Mouse (Mus musculus) embryo, embryonic 10 days (tissue): Measurements from ENCODE around the gene Gm11127.
"Not testable (repeated sequence)": the region's sequence is repeated elsewhere in the genome, so short reads cannot be mapped to it uniquely, and the experiment has no call there.

Source experiments
- DNase-seq: peaks from one replicate; pipeline ENCODE4 v3.0.0-alpha.2; 2015; ENCODE audit warnings: low spot score

Gene Gm11127

DNA sequence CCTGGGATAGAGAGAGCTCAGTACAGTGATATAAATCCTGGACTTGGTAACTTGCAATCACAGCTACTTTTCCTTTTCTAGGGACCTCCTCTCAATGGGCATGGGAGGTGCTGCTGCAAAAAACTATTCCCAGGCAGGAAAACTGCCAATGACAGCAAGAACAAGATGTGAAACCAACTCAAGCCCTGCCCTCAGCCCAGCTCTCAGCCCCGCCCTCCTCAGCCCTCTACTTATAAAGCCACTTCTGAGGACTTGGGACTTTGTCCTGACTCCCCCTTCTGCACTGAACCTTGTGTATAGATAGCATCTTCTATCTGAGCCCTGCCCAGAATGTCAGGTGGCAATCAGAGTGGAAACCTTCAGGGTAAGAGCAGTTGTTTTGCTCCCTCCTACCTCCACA, at the start of gene Gm11127:
Gene Gm11127, minus strand, starts transcription at position 10 of the 400 bp plus-strand sequence.
- DNase-seq = not testable (repeated sequence)

DNA sequence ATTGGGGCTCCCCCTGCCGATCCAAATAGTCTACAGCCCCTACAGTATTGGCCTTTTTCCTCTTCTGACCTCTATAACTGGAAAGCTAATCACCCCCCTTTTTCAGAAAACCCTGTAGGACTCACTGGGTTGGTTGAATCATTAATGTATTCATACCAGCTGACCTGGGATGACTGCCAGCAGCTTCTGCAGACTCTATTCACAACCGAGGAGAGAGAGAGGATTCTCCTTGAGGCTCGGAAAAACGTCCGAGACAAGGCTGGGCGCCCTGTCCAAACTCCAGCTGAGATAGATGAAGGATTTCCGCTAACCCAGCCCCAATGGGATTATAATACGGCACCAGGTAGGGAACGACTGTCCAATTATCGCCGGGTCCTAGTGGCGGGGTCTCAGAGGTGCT, 43.9 kb upstream of the Gm11127 start:
- not testable (repeated sequence) for DNase-seq

DNA sequence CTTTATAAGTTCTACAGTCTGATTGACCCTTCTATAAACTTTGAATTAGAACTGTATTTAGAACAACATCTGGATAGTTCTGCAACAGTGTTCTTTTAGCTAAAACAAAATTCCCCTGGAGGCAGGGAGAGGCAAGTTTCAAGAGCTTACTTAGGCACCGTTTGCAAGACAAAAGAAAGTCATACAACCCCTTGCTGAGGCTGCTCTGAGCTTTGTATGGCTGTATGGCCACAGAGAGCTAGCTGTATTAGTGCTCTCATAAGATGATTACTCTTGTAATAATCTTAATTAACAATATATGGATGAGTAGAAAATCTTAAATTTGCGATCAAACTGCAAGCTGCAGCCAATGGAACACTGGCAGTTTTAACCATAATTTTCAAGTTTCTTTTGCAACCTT, 41.4 kb upstream of the Gm11127 start:
- DNase-seq = not testable (repeated sequence)

DNA sequence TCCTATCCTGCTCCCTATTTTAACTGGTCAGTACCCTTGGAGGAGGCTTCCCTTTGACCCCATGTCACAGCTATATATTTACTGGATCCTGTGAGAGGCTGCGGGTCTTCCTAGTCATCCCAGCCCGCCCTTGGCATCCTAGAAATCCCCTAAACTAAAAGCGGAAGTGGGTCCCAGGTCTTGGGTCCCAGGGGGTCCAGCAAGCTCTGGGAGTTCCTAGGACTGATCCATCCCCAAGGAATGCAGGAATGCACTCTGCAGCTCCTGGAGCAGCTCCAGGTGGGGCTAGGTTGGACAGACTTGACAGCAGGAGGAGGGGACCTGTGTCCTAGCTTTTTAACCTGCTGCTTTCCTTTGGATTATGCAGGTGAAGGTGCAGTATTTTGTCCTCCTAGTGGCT, 35.8 kb upstream of the Gm11127 start:
- no peak for DNase-seq

DNA sequence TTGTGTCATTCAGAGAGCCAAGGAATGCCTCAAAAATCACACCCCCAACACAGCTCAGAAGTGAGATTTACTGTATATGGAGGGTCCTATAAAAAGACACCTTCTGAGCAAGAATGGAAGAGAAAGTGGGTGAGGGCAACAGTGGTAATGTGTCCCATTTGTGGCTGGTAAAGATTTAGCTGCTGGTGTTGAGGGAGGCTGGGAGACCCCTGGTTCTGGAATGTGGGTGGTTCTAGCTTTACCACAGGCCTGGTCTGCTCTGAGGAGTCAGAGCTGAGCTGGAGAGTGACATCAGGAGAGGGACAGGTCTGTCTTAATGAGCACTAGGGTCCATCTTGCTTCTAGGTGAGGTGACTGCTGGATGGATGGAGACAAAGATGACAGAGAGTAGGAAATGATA, 34.3 kb upstream of the Gm11127 start:
- not testable (repeated sequence) for DNase-seq

DNA sequence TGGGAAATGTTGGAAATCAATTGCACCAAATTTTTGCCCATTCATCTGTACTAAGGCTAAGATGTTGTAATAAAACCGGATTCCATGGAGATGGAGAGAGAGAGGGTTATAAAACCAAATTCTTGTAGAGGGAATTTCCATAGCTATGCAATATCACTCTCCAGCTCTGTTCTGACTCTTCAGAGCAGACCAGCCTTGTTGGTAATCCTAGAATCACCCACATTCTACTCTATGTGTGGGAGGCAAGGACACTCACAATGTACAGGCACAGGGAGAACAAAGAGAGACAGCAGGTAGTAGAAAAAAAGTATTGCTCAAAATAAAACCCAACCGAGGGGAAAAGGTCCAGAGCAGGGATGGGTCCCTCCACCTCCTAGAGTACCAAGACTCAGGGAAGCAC, 33.8 kb upstream of the Gm11127 start:
- not testable (repeated sequence) for DNase-seq

DNA sequence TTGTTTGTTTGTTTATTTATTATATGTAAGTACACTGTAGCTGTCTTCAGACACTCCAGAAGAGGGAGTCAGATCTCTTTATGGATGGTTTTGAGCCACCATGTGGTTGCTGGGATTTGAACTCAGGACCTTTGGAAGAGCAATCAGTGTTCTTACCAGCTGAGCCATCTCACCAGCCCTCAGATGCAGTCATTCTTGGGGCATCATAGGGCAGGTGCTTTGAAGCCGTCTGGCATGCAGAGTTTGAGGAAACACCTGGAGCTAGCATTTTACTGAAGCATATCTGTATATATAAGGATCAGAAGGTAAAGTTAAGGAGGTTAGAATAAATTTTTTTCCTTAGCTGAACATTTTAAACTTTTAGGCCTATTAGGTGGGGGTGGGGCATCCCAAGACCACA, 27.8 kb upstream of the Gm11127 start:
- not testable (repeated sequence) for DNase-seq

DNA sequence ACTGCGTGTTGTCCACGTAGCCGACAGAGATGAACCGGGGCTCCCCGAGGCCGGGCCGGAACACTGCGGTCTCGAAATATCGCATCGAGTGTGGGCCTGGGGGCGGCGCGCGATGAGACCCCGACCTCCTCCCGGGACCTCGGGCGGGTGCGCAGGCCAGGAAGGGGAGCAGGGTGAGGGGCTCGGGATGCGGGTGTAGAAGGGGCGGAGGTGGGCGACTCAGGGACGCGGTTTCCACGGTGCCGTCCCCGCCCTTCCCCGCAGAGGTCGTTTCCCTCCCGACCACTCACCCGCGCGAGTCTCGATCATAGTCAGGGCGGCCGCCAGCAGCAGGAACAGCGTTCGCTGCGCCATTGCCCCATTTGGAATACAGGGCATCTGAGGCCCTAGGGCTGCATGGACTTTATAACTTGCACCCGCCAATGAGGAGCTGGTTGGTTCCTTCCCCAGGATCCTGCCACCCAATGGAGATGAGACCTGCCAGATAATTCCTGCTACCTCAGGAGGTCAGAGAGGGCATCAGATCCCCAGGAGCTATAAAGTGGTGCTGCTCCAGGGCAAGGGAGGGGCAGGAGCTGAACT, 25.8 kb upstream of the Gm11127 start:
- peak; percentile 21 for DNase-seq

DNA sequence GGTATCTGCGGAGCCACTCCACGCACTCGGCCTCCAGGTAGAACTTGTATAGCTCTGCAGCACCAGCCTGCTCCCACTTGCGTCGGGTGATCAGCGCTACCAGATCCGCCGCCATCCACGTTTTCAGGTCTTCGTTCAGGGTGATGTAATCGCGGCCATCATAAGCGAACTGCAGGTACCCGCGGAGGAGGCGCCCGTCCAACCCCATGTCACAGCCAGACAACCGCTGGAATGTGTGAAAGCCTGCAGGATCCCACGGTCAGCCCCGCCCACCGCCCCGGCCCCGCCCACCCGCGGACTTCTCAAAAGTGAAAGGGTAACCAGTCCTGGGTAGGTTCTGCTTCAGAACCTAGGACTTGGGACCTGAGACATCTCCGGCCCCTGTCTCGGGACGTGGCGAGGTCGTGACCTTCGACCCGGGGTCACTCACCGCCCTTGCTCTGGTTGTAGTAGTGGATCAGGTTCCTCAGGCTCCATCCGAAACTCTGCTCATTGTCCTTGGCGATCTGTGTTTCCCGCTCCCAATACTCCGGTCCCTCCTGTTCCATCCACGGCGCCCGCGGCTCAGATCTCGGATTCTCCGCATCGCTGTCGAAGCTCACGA, 25.2 kb upstream of the Gm11127 start:
- DNase-seq = peak; percentile 73

DNA sequence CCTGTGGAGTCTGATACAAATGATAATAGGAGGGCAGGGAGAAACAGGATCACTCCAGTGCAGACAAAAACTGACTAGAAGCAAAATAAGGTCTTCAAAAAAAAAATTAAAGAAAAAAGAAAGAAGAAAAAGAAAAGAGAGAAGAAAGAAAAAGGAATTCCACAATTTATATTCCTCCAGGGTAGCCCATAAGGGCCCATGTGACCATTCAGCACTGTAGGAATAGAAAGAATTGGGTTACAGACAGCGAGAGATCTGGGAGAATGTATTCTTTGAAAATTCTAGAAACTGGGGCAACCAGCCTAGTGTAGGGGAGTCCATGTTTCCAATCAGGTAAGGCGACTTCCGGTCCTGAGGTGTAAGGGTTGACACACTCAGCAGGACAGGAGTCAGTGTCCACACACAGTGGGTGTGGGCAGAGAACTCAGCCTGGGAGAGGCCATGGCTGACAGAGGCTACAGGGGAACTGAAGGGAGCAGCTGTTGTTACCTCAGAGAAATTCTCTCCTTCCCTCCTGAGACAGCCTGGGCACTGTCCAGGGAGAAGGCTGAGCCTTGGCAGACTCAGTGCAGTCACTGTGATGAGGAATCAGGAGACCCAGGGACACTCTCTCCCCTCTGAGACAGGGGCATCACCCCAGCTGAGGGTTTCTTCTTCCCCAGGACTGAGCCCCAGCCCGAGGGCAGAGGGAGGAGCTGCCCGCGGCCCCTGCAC, 24.5 kb upstream of the Gm11127 start:
- not testable (repeated sequence) for DNase-seq

DNA sequence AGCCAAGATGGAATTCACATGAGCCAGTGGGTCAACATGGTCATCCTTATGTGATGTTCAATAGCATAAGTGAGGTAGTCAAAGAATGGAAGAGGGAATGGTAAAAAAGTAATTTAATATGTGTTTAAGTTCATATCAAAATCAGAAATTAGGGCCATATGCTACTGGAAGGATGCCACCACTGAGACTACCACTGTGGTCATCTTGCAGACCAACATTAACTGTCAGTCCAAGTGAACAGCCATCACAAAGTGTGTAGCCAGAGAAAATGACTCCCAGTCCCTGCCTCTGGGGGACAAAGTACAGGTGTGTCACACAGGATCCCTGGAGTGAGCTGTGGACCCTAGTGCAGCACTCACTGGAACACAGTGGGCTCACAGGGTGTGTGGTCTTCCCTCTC, 23.7 kb upstream of the Gm11127 start:
- DNase-seq = not testable (repeated sequence)

DNA sequence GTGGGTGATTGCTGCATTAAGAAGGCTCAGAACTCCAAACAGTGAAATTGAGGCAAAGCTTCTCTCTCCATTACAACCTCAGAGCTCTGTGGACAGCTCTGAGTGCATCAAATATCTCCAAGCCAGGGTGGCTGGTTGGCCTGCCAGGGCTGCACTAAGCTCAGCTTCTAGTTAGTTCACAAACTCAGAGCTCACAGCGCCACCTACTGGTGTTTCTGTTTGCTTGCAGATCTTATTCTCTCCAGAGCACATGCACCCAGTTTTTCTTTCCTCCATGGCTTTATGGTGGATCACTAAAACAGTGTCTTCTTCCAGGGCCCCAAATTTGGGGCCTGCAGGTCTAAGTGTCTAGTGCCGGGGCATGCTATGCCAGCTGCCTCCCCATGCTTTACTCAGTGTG, 2.7 kb upstream of the Gm11127 start:
- peak; percentile 88 for DNase-seq

DNA sequence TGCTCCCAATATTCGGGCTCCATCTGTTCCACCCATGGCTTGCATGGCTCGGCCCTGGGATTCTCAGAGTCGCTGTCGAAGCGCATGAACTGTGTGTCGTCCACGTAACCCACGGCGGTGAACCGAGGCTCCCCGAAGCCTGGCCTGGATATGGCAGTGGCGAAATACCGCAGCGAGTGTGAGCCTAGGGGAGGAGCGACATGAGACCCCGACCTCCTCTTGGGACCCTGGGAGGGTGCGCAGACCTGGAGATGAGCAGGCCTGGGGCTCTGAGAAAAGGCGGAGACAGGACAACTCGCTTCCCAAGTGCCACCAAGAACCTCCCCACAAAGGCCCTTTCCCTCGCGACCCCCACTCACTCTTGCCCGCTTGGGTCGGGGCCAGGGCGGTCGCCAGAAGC, 244 bp downstream of the Gm11127 start:
- not testable (repeated sequence) for DNase-seq

DNA sequence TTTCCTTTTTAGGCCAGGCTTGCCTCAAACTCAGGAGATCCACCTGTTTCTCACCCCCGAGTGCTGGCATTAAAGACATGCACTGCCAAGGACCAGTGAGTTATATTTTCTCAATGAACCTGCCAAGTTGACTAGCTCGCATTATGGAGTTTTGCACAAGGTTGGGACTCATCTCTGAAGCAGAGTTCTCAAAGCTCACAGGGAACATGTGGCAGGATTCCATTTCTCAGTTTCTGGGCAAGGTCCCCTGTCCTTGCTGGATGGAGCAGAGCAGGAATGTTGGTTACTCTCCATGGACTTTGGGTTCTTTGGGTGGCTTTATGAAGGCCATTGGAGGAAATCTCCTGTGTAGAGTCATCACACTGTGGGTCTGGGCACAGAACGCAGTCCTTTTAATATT, 14.9 kb downstream of the Gm11127 start:
- DNase-seq = no peak

DNA sequence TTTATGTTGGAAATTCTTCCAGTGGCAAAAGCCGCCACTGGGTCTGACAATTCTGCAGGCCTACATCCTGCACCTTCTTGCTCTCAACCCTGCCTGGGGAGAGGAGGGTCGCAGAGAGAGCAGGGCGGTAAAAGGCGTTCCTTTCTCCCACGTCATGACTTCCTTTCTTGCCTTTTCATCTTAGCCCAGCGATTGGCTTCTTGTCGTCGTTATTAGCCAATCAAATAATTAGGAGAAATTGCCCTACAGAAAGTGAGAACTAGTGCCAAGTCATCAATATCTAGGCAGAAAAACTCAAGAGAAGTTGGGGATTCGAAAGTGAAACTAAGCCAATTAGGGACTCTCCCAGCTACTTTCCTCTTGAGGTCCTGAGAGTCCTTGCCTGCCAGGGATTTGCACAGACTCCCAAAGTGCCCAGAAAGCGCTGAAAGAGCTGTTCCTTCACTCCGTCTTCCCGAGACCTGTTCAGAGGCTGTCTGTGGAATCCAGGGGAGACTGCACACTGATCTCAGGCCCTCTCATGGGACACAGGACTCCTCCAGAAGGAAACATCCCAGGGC, 15.5 kb downstream of the Gm11127 start, which contains the start of the genes H2-T22 and Gm6034:
Gene H2-T22, minus strand, starts transcription at position 138 of the 560 bp plus-strand sequence.
Gene Gm6034, plus strand, starts transcription at position 352 of the 560 bp plus-strand sequence.
- peak; percentile 91 for DNase-seq

DNA sequence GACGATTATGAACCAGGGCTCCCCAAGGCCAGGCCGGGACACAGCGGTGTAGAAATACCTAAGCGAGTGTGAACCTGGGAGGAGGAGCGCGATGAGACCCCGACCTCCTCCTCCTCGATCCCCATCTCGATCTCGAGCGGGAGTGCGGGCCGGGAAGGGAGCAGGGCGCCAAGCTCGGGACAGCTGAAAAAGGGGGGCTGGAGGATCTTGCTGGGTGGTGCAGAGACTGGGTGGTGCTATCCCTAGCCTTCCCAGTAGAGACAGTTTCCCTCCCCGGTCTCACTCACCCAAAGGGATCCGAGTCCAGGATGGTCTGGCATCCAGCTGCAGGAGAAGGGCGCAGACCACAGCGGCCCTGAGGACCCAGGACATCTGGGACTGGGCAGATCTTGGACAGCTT, 16.1 kb downstream of the Gm11127 start:
- DNase-seq = peak; percentile 6

DNA sequence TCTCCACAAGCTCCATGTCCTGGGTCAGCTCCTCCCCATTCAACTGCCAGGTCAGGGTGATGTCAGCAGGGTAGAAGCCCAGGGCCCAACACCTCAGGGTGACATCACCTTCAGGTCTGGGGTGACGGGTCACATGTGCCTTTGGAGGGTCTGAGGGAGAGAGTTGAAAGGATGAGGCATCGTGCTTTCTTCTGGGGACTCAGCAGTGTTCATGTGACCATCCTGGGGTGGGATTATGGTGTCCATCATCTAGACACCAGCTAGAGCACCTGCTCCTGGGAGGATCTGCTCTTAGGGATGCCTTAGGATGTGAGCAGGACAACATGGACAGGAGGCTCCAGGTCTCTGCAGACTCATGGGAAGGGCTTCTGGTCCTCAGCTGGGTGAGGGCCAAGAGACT, 17.6 kb downstream of the Gm11127 start:
- DNase-seq = not testable (repeated sequence)

DNA sequence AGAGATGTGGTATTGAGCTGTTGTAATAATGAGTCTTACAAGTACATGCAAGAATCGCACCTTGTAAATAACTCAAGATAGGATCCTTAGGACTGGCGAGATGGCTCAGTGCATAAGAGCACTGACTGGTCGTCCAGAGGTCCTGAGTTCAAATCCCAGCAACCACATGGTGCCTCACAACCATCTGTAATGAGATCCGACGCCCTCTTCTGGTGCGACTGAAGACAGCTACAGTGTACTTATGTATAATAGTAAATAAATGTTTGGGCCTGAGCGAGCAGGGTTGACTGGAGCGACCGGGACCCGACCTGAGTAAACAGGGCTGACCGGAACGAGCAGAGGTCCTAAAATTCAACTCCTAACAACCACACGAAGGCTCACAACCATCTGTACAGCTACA, 22.0 kb downstream of the Gm11127 start:
- not testable (repeated sequence) for DNase-seq

DNA sequence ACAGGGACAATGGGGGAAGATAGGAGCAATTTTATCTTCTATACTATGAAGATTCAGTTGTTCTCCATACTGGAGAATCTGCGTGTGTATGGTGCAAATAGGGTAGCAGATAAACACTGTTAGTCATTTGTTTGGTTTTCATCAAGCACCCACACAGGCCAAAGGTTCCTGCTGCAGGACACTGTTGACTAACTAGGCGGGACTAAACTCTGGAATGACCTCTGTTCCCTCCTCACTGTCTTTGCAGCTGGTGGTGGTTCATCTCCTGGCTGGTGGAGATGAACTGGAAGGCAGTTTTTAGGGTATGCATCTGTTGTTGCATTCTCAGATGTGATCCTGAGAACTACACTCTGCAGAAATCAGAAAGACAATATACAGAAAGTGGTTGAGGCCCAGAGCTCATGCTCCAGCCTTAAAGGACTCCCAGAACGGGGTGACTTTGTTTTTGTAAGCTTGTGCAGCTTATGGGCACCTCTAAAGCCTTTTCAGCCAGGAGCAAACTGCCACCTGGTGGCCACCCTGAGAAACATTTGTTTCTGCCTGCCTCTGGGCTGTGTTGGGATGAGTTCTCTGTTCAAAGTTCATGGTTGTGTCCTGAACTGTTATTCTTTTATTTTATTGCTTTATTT, 23.0 kb downstream of the Gm11127 start:
- peak; percentile 42 for DNase-seq

DNA sequence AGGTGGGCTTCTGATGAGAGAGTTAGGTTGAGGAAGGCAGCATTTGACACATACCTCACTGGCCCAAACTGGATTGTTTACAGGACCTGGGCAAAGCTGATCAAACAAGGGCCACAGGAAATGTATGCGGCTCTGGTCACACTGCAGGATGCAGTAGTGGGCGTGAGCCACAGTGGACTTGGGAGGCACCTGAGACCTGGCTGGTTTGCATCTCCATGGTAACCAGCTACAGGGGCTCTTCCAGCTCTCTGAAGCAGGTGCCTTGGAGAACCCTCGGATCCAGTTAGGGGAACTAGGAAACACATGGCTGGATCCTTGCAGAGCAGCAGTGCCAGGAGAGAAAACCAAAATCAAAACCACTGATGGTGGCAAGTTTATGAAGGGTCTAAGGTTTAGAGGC, 23.6 kb downstream of the Gm11127 start:
- not testable (repeated sequence) for DNase-seq

DNA sequence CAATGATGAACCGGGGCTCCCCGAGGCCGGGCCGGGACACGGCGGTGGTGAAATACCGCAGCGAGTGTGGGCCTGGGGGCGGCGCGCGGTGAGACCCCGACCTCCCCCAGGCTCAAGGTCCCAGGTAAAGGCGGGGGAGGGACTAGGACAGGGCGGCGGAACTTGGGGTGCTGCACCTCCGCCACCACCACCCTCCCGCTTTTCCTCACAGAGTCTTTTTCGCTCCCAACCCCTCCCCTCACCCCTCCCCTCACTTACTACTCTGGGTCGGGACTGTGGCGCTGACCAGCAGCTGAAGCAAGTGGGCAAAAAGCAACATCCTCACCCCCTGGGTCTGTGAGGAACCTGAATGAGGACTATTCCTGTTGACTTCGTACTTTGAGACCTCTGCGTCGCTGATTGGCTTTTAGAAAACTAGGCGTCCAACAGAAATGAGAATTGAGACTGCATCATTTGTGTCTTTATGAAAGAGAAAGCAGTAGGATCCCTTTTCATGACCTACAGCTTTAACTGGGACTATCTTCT, 25.8 kb downstream of the Gm11127 start, which contains the start of gene H2-T23:
Gene H2-T23, minus strand, starts transcription at position 505 of the 525 bp plus-strand sequence.
- peak; percentile 53 for DNase-seq
